Comparison of ENCODE assay signal across 15 mouse cellular contexts in the genomic region with DNA sequence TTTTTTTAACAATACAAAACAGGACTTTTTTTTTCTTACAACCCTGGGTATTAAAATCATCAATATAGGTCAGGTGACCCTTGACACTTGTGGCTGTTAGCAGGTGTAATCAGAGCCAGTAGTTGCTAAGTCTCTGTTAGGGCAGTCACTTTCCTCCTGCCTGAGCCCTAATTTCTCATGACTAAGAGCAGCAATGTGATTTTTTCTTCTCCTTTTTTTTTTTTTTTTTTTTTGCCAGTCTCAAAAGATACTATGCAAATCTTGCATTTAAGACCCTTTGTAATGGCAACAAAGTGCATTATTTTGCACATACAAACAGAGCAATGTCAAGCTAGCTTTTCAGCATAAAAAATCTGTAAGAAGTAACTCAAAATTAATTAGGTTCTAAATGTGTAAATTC. TPM values are rescaled to one million over a fixed set of nuclear protein-coding genes. Genes with fewer than 3 reads are reported as not detected.
DNase-seq lines count a peak whose midpoint lies in the region; ATAC-seq and TF ChIP-seq lines count a peak whose summit lies in the region.
"Had no signal": no experiment of that assay in that cellular context is flagged by ENCODE, and none has a peak within 500 bp of the region (broad histone marks: within the 10 kb centered on the region; RNA-seq: fewer than 3 reads in every experiment).

No protein-coding gene starts in this region.

- peaks cover 10 to 11% of the 10 kb centered on the region in 2 experiments for H3K4me1 ChIP-seq in MEL (ENCODE audit: control insufficient read depth in 1 of 2, insufficient read depth in 2 of 2, low read length in 2 of 2)
- H3K4me1 ChIP-seq in forebrain, postnatal 0 days (ENCODE audit: insufficient read depth), result peaks cover 13% of the 10 kb centered on the region; the same call in 1 of the 2 replicates

- no peak for TF ChIP-seq RAD21 in MEL (IDR thresholded peaks at IDR 0.05; ENCODE audit: low read depth, low read length)

- peak overlapping the region; percentile 78; the same call in 1 of the 2 replicates for H3K27ac ChIP-seq in gastrocnemius, adult 2 months
- H3K27ac ChIP-seq in MEL (ENCODE audit: control insufficient read depth, low read depth, low read length) (no peak overlapping the region), macrophage (peak overlapping the region; percentile 80)
- no peak overlapping the region for H3K27ac ChIP-seq in forebrain, postnatal 0 days (ENCODE audit: low read depth, low read length)

- no peak for TF ChIP-seq CTCF in gastrocnemius, adult 2 months (IDR thresholded peaks at IDR 0.05)
- TF ChIP-seq CTCF in MEL (IDR thresholded peaks at IDR 0.05 in 2 of 3, conservative IDR thresholded peaks at IDR 0.05 in 1 of 3; ENCODE audit: control insufficient read depth in 1 of 3, insufficient read depth in 1 of 3, low read depth in 2 of 3, low read length in 3 of 3, poor library complexity in 1 of 3, severe bottlenecking in 1 of 3), result no peak
- no peak for TF ChIP-seq CTCF in forebrain, postnatal 0 days (IDR thresholded peaks at IDR 0.05; ENCODE audit: low read depth)

- H3K79me2 ChIP-seq in MEL (ENCODE audit: control insufficient read depth, insufficient read depth, low read length, poor library complexity) (no peaks in the 10 kb centered on the region), macrophage (ENCODE audit: inconsistent target) (peaks cover 21% of the 10 kb centered on the region)

- H3K9ac ChIP-seq in MEL (ENCODE audit: control insufficient read depth, low read depth, low read length, poor library complexity, severe bottlenecking), result no peak overlapping the region
- no peak overlapping the region for H3K9ac ChIP-seq in forebrain, postnatal 0 days
- H3K9ac ChIP-seq: heart, embryonic 12.5 days had no signal

- no peak for DNase-seq in gastrocnemius, adult 2 months
- no peak for DNase-seq in gastrocnemius, postnatal 10 days
- DNase-seq in 416B (ENCODE audit: low read depth) (peak; percentile 61), MEL (ENCODE audit: low read depth, low spot score) (peak; percentile 36)
- DNase-seq in adrenal gland, postnatal 36 days, result no peak
- DNase-seq in forebrain, postnatal 0 days, result no peak
- DNase-seq: adrenal gland, postnatal 10 days; cerebellum, adult 18-20 months; cerebellum, adult 9-11 months had no signal

- H3K9me3 ChIP-seq in MEL (replicated peaks; ENCODE audit: insufficient read depth, low read length), result no peaks in the 10 kb centered on the region
- H3K9me3 ChIP-seq in forebrain, postnatal 0 days (ENCODE audit: low read length), result no peaks in the 10 kb centered on the region
- H3K9me3 ChIP-seq: embryonic facial prominence, embryonic 10.5 days; forebrain, embryonic 13.5 days; heart, embryonic 12.5 days; hindbrain, embryonic 10.5 days had no signal

- no peaks in the 10 kb centered on the region for H3K27me3 ChIP-seq in MEL (ENCODE audit: control insufficient read depth in 1 of 2, insufficient read depth in 2 of 2, low read length in 2 of 2)
- H3K27me3 ChIP-seq in forebrain, postnatal 0 days (ENCODE audit: insufficient read depth, low read length), result no peaks in the 10 kb centered on the region
- H3K27me3 ChIP-seq: forebrain, embryonic 13.5 days; heart, embryonic 12.5 days had no signal

- H3K36me3 ChIP-seq in MEL (ENCODE audit: control insufficient read depth in 1 of 2, insufficient read depth in 2 of 2, low read length in 2 of 2), result peaks cover 0 to 23% of the 10 kb centered on the region in 2 experiments; a peak in 2 of 4 replicates
- 0 out of 2 replicates have a peak, but pooled peaks cover 12% of the 10 kb centered on the region for H3K36me3 ChIP-seq in macrophage (ENCODE audit: inconsistent target)
- peaks cover 12% of the 10 kb centered on the region for H3K36me3 ChIP-seq in forebrain, postnatal 0 days (ENCODE audit: insufficient read depth)

- intact Hi-C loops in gastrocnemius, adult 2 months (cut with DNase I), result loop anchor here (1.0 to 2.0 kb wide), 3 partner anchors 191 to 303 kb away; a partner anchor contains a TSS

- TF ChIP-seq POLR2A in MEL (IDR thresholded peaks at IDR 0.05; ENCODE audit: control insufficient read depth in 1 of 2, insufficient read depth in 1 of 2, low read depth in 1 of 2, low read length in 2 of 2, poor library complexity in 1 of 2), result no peak

- no peak for ATAC-seq in forebrain, postnatal 0 days
- ATAC-seq: forebrain, embryonic 13.5 days; intestine, embryonic 16.5 days had no signal

- no peak overlapping the region for H3K4me2 ChIP-seq in forebrain, postnatal 0 days (ENCODE audit: low read depth)

- TF ChIP-seq EP300 in MEL (IDR thresholded peaks at IDR 0.05; ENCODE audit: low read depth in 1 of 2, low read length in 2 of 2), result no peak

- no peak overlapping the region for H3K4me3 ChIP-seq in gastrocnemius, adult 2 months
- no peak overlapping the region for H3K4me3 ChIP-seq in MEL (ENCODE audit: control insufficient read depth in 1 of 2, insufficient read depth in 1 of 2, low read depth in 2 of 2, low read length in 2 of 2)
- no peak overlapping the region for H3K4me3 ChIP-seq in macrophage (ENCODE audit: inconsistent target)
- no peak overlapping the region for H3K4me3 ChIP-seq in forebrain, postnatal 0 days (ENCODE audit: low read depth, low read length)

TF ChIP-seq in MEL, 35 proteins besides CTCF, POLR2A, EP300 and RAD21:
- peak; percentile 86 for TF ChIP-seq ZNF384 (IDR thresholded peaks at IDR 0.05; ENCODE audit: low read depth, low read length)
- no peak for TF ChIP-seq MAZ (IDR thresholded peaks at IDR 0.05; ENCODE audit: low read depth, low read length)

RNA-seq across cellular contexts. Expression of a gene that starts 1.7 kb away (rescaled TPM):
- total RNA-seq in gastrocnemius, adult 2 months (2021), result 1 to 10 TPM; 3.0 to 9.5 TPM
- 10 to 100 TPM; 14.1 to 15.7 TPM for total RNA-seq in gastrocnemius, postnatal 10 days (2021)
- 1.2 and 1.3 TPM in 2 replicates for total RNA-seq in MEL (2012; rRNA removed)
- polyA plus RNA-seq in MEL (2012; ENCODE audit: insufficient read depth in 1 of 2, insufficient read length in 2 of 2, low read depth in 1 of 2, low replicate concordance in 2 of 2, missing spikeins in 1 of 2) (1 to 10 TPM in 1 of 2 experiments, not detected in 1; 2.9 TPM), macrophage (2018) (90.2 to 154 TPM (median 98.0 TPM) in 3 replicates)
- total RNA-seq in macrophage (2018; cell fraction: chromatin; rRNA removed), result 100 to 1,000 TPM in 6 of 26 experiments, 10 to 100 TPM in 15, 1 to 10 TPM in 5; 7.2 to 412 (median 30.9) TPM
- total RNA-seq in macrophage (2018; cell fraction: cytosol; rRNA removed), result 100 to 1,000 TPM in 7 of 26 experiments, 10 to 100 TPM in 19; 36.9 to 221 (median 65.7) TPM
- total RNA-seq in macrophage (2018; cell fraction: nucleus; rRNA removed), result 100 to 1,000 TPM in 1 of 26 experiments, 10 to 100 TPM in 25; 14.8 to 238 (median 38.0) TPM
- total RNA-seq in adrenal gland, postnatal 36 days (2021), result 100 to 1,000 TPM; 524 to 538 TPM
- 45.1 and 60.7 TPM in 2 replicates for total RNA-seq in forebrain, postnatal 0 days (2014; rRNA removed)
- polyA plus RNA-seq in forebrain, postnatal 0 days (2015; fragmentation: Nextera tagmentation; extraction: Ambion mirVana), result 71.8 and 85.9 TPM in 2 replicates

Comparison
In these comparisons a context has a peak if more than half of its experiments do, and no peak if none do; other contexts are left out.
1. DNase-seq: peak in 416B (single experiment) and MEL (single experiment); none in gastrocnemius, adult 2 months (single experiment), gastrocnemius, postnatal 10 days (single experiment), adrenal gland, postnatal 36 days (0 of 2) and forebrain, postnatal 0 days (single experiment).
2. H3K27ac ChIP-seq: peak in gastrocnemius, adult 2 months (single experiment) and macrophage (single experiment); none in MEL (single experiment) and forebrain, postnatal 0 days (single experiment).